Mouse (Mus musculus) adrenal gland, adult 18-20 months (tissue): Measurements from ENCODE around the gene Birc6. TPM values are rescaled to one million over a fixed set of nuclear protein-coding genes. Genes with fewer than 3 reads are reported as not detected.
"Not testable (repeated sequence)": the region's sequence is repeated elsewhere in the genome, so short reads cannot be mapped to it uniquely, and the experiment has no call there.

Source experiments
- DNase-seq, 2 experiments: peaks; one replicate each; pipeline ENCODE4 v3.0.0; 2021 to 2022; ENCODE audit warnings: low spot score in 2 of 2
- total RNA-seq, 2 experiments: library from RNA; stranded (reverse); gene quantifications; 1 replicate in 1 of 2; 2 replicates in 1 of 2; pipeline ENCODE4 v1.2.3; 2021

The Birc6 gene
- total RNA-seq, 2 experiments from 2014 or later: 93.5 to 99.0 TPM

GRCm38 (mm10) chr17:74554118-74554517 is 26.0 kb downstream of the Birc6 start:
- no peak for DNase-seq

GRCm38 (mm10) chr17:74559891-74560290 is 31.8 kb downstream of the Birc6 start:
- no peak for DNase-seq

- no peak for DNase-seq
Observed at GRCm38 (mm10) chr17:74564151-74564550, 36.1 kb downstream of the Birc6 start.

- no peak for DNase-seq
Observed at GRCm38 (mm10) chr17:74569219-74569618, 41.1 kb downstream of the Birc6 start.

- no peak for DNase-seq
Observed at GRCm38 (mm10) chr17:74570585-74570984, 42.5 kb downstream of the Birc6 start.

GRCm38 (mm10) chr17:74577173-74577572 is 49.1 kb downstream of the Birc6 start:
- no peak for DNase-seq

- DNase-seq: no peak
Observed at GRCm38 (mm10) chr17:74579586-74579985, 51.5 kb downstream of the Birc6 start.

GRCm38 (mm10) chr17:74580738-74581137 is 52.6 kb downstream of the Birc6 start:
- no peak for DNase-seq

- no peak for DNase-seq
Observed at GRCm38 (mm10) chr17:74586768-74587167, 58.7 kb downstream of the Birc6 start.

- no peak for DNase-seq
Observed at GRCm38 (mm10) chr17:74598908-74599307, 70.8 kb downstream of the Birc6 start.

GRCm38 (mm10) chr17:74599396-74599795 is 71.3 kb downstream of the Birc6 start:
- no peak for DNase-seq

GRCm38 (mm10) chr17:74601201-74601600 is 73.1 kb downstream of the Birc6 start:
- DNase-seq: no peak

GRCm38 (mm10) chr17:74630798-74631197 is 102.7 kb downstream of the Birc6 start:
- DNase-seq: no peak

- no peak for DNase-seq
Observed at GRCm38 (mm10) chr17:74642445-74642844, 114.3 kb downstream of the Birc6 start.

GRCm38 (mm10) chr17:74658362-74658761 is 130.3 kb downstream of the Birc6 start:
- DNase-seq: no peak

- no peak for DNase-seq
Observed at GRCm38 (mm10) chr17:74668010-74668409, 139.9 kb downstream of the Birc6 start.

GRCm38 (mm10) chr17:74670031-74670430 is 141.9 kb downstream of the Birc6 start:
- no peak for DNase-seq

- no peak for DNase-seq
Observed at GRCm38 (mm10) chr17:74672446-74672845, 144.4 kb downstream of the Birc6 start.

- DNase-seq: no peak
Observed at GRCm38 (mm10) chr17:74673251-74673650, 145.2 kb downstream of the Birc6 start.

GRCm38 (mm10) chr17:74678061-74678460 is 150.0 kb downstream of the Birc6 start:
- DNase-seq: no peak

- DNase-seq: no peak
Observed at GRCm38 (mm10) chr17:74684927-74685326, 156.8 kb downstream of the Birc6 start.

GRCm38 (mm10) chr17:74688555-74688954 is 160.5 kb downstream of the Birc6 start:
- DNase-seq: no peak

- no peak for DNase-seq
Observed at GRCm38 (mm10) chr17:74689406-74689805, 161.3 kb downstream of the Birc6 start.

GRCm38 (mm10) chr17:74701661-74702060 is 173.6 kb downstream of the Birc6 start:
- DNase-seq: not testable (repeated sequence)
